Mouse (Mus musculus) C2C12 (cell line): ENCODE results near the gene Akr1b10.

ENCODE experiments used
- CEBPB ChIP-seq: IDR thresholded peaks from one replicate; pipeline ENCODE4 v1.6.1; 2011; ENCODE audit warnings: low read depth, mild to moderate bottlenecking, control low read depth, moderate library complexity
- CTCF ChIP-seq: IDR thresholded peaks from one replicate; pipeline ENCODE4 v1.5.1; 2011; ENCODE audit not compliant: control insufficient read depth, insufficient read depth, insufficient read length
- FOSL1 ChIP-seq: IDR thresholded peaks from one replicate; pipeline ENCODE4 v1.8.0; 2011; ENCODE audit warnings: mild to moderate bottlenecking, low read length; ENCODE audit not compliant: poor library complexity, insufficient read depth, severe bottlenecking
- MYOD1 ChIP-seq: IDR thresholded peaks from one replicate; pipeline ENCODE4 v1.6.1; 2011; ENCODE audit warnings: low read depth; ENCODE audit not compliant: control insufficient read depth, insufficient read length
- USF1 ChIP-seq: IDR thresholded peaks from one replicate; pipeline ENCODE4 v1.6.1; 2011; ENCODE audit warnings: low read depth, mild to moderate bottlenecking, control low read depth, moderate library complexity

DNA sequence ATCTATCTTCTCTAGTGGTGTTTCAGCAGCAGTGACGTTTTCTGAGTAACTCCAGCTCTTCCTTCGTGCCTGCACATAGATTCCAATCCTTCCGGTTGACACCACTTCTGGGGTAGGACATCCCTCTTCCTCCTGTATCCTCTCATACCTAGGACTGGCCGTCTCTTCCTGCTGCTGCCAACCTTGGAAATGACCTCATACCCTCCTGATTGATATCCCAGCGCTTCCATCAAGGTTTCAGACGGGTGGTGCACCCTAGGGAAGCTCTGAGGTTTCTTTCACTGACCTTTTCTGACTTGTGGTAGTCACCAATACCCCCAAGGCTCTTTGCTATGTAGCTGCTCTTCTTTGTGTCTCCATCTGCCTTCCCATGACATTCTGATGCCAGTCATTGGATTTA, 14.4 kb downstream of the Akr1b10 start:
- no peak for TF ChIP-seq CTCF
- TF ChIP-seq CEBPB, result no peak
- TF ChIP-seq USF1, result no peak
- TF ChIP-seq FOSL1, result no peak
- TF ChIP-seq MYOD1, result no peak
